10 mouse cellular contexts compared by ENCODE assay signal in the genomic region with DNA sequence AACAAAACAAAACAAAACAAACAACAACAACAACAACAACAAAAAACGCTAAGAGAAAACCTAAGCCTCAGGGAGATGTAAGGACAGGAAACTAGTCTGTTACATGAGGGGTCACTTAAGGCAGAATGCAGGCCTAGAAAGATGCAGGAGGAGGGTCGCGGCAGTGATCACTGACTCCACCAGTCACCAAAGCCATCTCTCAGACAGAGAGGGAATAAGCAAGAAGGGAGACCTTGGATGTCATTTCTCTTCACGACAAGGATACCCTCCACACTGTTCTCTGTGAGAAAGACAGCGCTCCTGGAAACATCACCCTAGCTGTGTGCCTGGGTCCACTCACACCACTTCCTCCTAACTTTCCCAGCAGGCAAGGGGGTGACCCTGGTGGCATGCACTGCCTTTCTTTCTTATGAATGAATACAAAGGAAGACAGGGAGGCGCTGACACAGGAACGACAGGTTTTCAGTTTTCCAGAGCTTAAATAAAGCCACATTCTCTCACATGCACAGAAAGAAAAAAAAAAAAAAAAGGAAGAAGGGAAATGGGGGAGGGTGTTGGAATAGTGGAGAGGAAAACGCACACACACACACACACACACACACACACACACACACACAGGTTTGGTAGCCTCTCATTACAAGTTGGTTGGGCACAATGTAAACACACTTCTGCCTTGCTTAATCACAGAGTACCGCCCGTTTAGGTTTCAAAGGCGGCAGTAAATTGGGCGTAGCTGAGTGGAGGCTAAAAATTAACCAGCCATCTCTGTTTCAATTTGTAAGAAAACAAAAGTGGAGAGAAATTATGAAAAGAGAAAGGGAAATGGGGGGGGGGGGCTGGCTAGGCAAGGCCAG. TPM values are rescaled to one million over a fixed set of nuclear protein-coding genes. Genes with fewer than 3 reads are reported as not detected.
A peak's percentile ranks its signal among the peaks of the same experiment; 100 is the strongest.
DNase-seq lines count a peak whose midpoint lies in the region; ATAC-seq and TF ChIP-seq lines count a peak whose summit lies in the region.
"Had no signal": no experiment of that assay in that cellular context is flagged by ENCODE, and none has a peak within 500 bp of the region (broad histone marks: within the 10 kb centered on the region; RNA-seq: fewer than 3 reads in every experiment).

No protein-coding gene starts in this region.

- H3K27ac ChIP-seq in heart, embryonic 13.5 days (replicated peaks): 0 out of 2 replicates have a peak overlapping the region, but pooled peaks have one; percentile 5
- H3K27ac ChIP-seq in heart, adult 2 months: no peak overlapping the region; the same call in 1 of the 2 replicates
- H3K27ac ChIP-seq in hindbrain, postnatal 0 days: peak overlapping the region; percentile 90
- no peak overlapping the region for H3K27ac ChIP-seq in midbrain, embryonic 13.5 days
- H3K27ac ChIP-seq: liver, embryonic 15.5 days had no signal

- intact Hi-C loops in heart, adult 2 months (cut with DNase I): no loop called here

- ATAC-seq in heart, embryonic 13.5 days (ENCODE audit: extremely low read depth, insufficient number of reproducible peaks, low FRiP score, low TSS enrichment): no peak
- no peak for ATAC-seq in hindbrain, postnatal 0 days
- ATAC-seq in midbrain, embryonic 13.5 days: no peak

- no peaks in the 10 kb centered on the region for H3K9me3 ChIP-seq in heart, embryonic 13.5 days
- H3K9me3 ChIP-seq in hindbrain, postnatal 0 days (ENCODE audit: low read length): no peaks in the 10 kb centered on the region
- H3K9me3 ChIP-seq in midbrain, embryonic 13.5 days: no peaks in the 10 kb centered on the region
- H3K9me3 ChIP-seq: liver, embryonic 15.5 days had no signal

- H3K36me3 ChIP-seq in heart, embryonic 13.5 days: peaks cover 24% of the 10 kb centered on the region
- H3K36me3 ChIP-seq in heart, adult 2 months (ENCODE audit: control insufficient read depth, insufficient read depth, low read length): no peaks in the 10 kb centered on the region
- H3K36me3 ChIP-seq in hindbrain, postnatal 0 days (ENCODE audit: insufficient read depth, low read length): no peaks in the 10 kb centered on the region
- no peaks in the 10 kb centered on the region for H3K36me3 ChIP-seq in midbrain, embryonic 13.5 days
- H3K36me3 ChIP-seq: liver, embryonic 15.5 days had no signal

- TF ChIP-seq POLR2A in heart, adult 2 months (IDR thresholded peaks at IDR 0.05; ENCODE audit: insufficient read depth, low read depth, low read length): no peak

- DNase-seq in heart, adult 2 months: no peak
- peak; percentile 65 for DNase-seq in Muller cell, postnatal 12 days (ENCODE audit: inconsistent ontology term)
- DNase-seq in hindbrain, postnatal 0 days (ENCODE audit: low spot score): no peak
- DNase-seq in spleen, postnatal 10 days (ENCODE audit: low spot score in 2 of 2): no peak
- no peak for DNase-seq in heart, adult 9 months (ENCODE audit: low spot score in 2 of 2)
- DNase-seq in cerebellum, adult 11 months: no peak
- DNase-seq: kidney, postnatal 4 days had no signal

- peaks cover 65% of the 10 kb centered on the region for H3K4me1 ChIP-seq in heart, embryonic 13.5 days
- H3K4me1 ChIP-seq in heart, adult 2 months (ENCODE audit: control insufficient read depth, insufficient read depth, low read length): peaks cover 11% of the 10 kb centered on the region
- H3K4me1 ChIP-seq in hindbrain, postnatal 0 days (ENCODE audit: insufficient read depth, low read length): peaks cover 8% of the 10 kb centered on the region
- peaks cover 53% of the 10 kb centered on the region for H3K4me1 ChIP-seq in midbrain, embryonic 13.5 days (replicated peaks)

- H3K4me2 ChIP-seq in heart, embryonic 13.5 days: no peak overlapping the region
- peak overlapping the region; percentile 50 for H3K4me2 ChIP-seq in hindbrain, postnatal 0 days (ENCODE audit: low read depth, low read length)
- H3K4me2 ChIP-seq in midbrain, embryonic 13.5 days (replicated peaks): peak overlapping the region; percentile 49
- H3K4me2 ChIP-seq: liver, embryonic 15.5 days had no signal

- H3K27me3 ChIP-seq in heart, embryonic 13.5 days (replicated peaks): peaks cover 92% of the 10 kb centered on the region
- no peaks in the 10 kb centered on the region for H3K27me3 ChIP-seq in heart, adult 2 months (ENCODE audit: control insufficient read depth, insufficient read depth, low read length)
- no peaks in the 10 kb centered on the region for H3K27me3 ChIP-seq in hindbrain, postnatal 0 days (ENCODE audit: insufficient read depth, low read length)
- peaks cover 92% of the 10 kb centered on the region for H3K27me3 ChIP-seq in midbrain, embryonic 13.5 days

- no peak overlapping the region for H3K4me3 ChIP-seq in heart, embryonic 13.5 days
- H3K4me3 ChIP-seq in heart, adult 2 months: no peak overlapping the region
- peak overlapping the region; percentile 41 for H3K4me3 ChIP-seq in hindbrain, postnatal 0 days (ENCODE audit: low read length)
- H3K4me3 ChIP-seq in midbrain, embryonic 13.5 days (replicated peaks): peak overlapping the region; percentile 31
- H3K4me3 ChIP-seq: liver, embryonic 15.5 days had no signal

- TF ChIP-seq CTCF in heart, adult 2 months (IDR thresholded peaks at IDR 0.05): no peak
- TF ChIP-seq CTCF in hindbrain, postnatal 0 days (IDR thresholded peaks at IDR 0.05; ENCODE audit: low read depth): no peak

- 45% methylated on average over 12 of the region's 12 CpGs for WGBS in heart, embryonic 13.5 days
- 56% methylated on average over 12 of the region's 12 CpGs for WGBS in heart, adult 2 months
- 34% methylated on average over 12 of the region's 12 CpGs for WGBS in hindbrain, postnatal 0 days
- 37% methylated on average over 12 of the region's 12 CpGs for WGBS in midbrain, embryonic 13.5 days

- peaks cover 2% of the 10 kb centered on the region; the same call in 1 of the 2 replicates for H3K79me2 ChIP-seq in heart, adult 2 months (replicated peaks; ENCODE audit: control insufficient read depth, insufficient read depth, low read length)

- TF ChIP-seq EP300 in heart, adult 2 months (IDR thresholded peaks at IDR 0.05; ENCODE audit: insufficient read depth, low read depth, low read length): no peak

- no peak overlapping the region for H3K9ac ChIP-seq in heart, embryonic 13.5 days
- H3K9ac ChIP-seq in heart, adult 2 months (ENCODE audit: low read depth, low read length): no peak overlapping the region
- peak overlapping the region; percentile 57 for H3K9ac ChIP-seq in hindbrain, postnatal 0 days (replicated peaks; ENCODE audit: low read length)
- 0 out of 2 replicates have a peak overlapping the region, but pooled peaks have one; percentile 28 for H3K9ac ChIP-seq in midbrain, embryonic 13.5 days (replicated peaks)
- H3K9ac ChIP-seq: liver, embryonic 15.5 days had no signal

RNA-seq across cellular contexts. Expression of a gene that starts 29.8 kb away (rescaled TPM):
- polyA plus RNA-seq in heart, embryonic 13.5 days (2015; fragmentation: Nextera tagmentation; extraction: Ambion mirVana): 10.0 and 11.7 TPM in 2 replicates
- total RNA-seq in heart, adult 2 months (2021): 100 to 1,000 TPM; 274 to 297 TPM
- polyA plus RNA-seq in heart, adult 2 months (2012; rRNA removed): 49.0 and 68.7 TPM in 2 replicates
- total RNA-seq in hindbrain, postnatal 0 days (2014; rRNA removed): 90.4 and 92.5 TPM in 2 replicates
- 123 and 126 TPM in 2 replicates for polyA plus RNA-seq in hindbrain, postnatal 0 days (2015; fragmentation: Nextera tagmentation; extraction: Ambion mirVana)
- polyA plus RNA-seq in midbrain, embryonic 13.5 days (2015; fragmentation: Nextera tagmentation; extraction: Ambion mirVana): 22.4 and 28.4 TPM in 2 replicates

RNA-seq across cellular contexts. Expression of a gene that starts 47.5 kb away (rescaled TPM):
- 7.8 and 8.9 TPM in 2 replicates for polyA plus RNA-seq in heart, embryonic 13.5 days (2015; fragmentation: Nextera tagmentation; extraction: Ambion mirVana)
- under 1 TPM in 1 of 2 experiments, not detected in 1; 0.55 TPM for total RNA-seq in heart, adult 2 months (2021)
- polyA plus RNA-seq in heart, adult 2 months (2012; rRNA removed): 0.70 TPM in 1 of 2 replicates, not detected in the other
- 1.2 TPM in 1 of 2 replicates, not detected in the other for total RNA-seq in hindbrain, postnatal 0 days (2014; rRNA removed)
- 1.1 and 1.7 TPM in 2 replicates for polyA plus RNA-seq in hindbrain, postnatal 0 days (2015; fragmentation: Nextera tagmentation; extraction: Ambion mirVana)
- 1.3 and 1.9 TPM in 2 replicates for polyA plus RNA-seq in midbrain, embryonic 13.5 days (2015; fragmentation: Nextera tagmentation; extraction: Ambion mirVana)

RNA-seq across cellular contexts. Expression of a gene that starts 52.3 kb away (rescaled TPM):
- polyA plus RNA-seq in heart, embryonic 13.5 days (2015; fragmentation: Nextera tagmentation; extraction: Ambion mirVana): 6.3 and 6.6 TPM in 2 replicates
- total RNA-seq in heart, adult 2 months (2021): 10 to 100 TPM; 11.2 to 12.3 TPM
- polyA plus RNA-seq in heart, adult 2 months (2012; rRNA removed): 6.1 and 7.6 TPM in 2 replicates
- total RNA-seq in hindbrain, postnatal 0 days (2014; rRNA removed): 6.6 and 7.2 TPM in 2 replicates
- 12.3 and 12.5 TPM in 2 replicates for polyA plus RNA-seq in hindbrain, postnatal 0 days (2015; fragmentation: Nextera tagmentation; extraction: Ambion mirVana)
- 8.8 and 8.9 TPM in 2 replicates for polyA plus RNA-seq in midbrain, embryonic 13.5 days (2015; fragmentation: Nextera tagmentation; extraction: Ambion mirVana)

Comparison
In these comparisons a context has a peak if more than half of its experiments do, and no peak if none do; other contexts are left out.
1. H3K27ac ChIP-seq: peak in heart, embryonic 13.5 days (single experiment) and hindbrain, postnatal 0 days (single experiment); none in heart, adult 2 months (single experiment) and midbrain, embryonic 13.5 days (single experiment).
2. H3K4me3 ChIP-seq: peak in hindbrain, postnatal 0 days (single experiment) and midbrain, embryonic 13.5 days (single experiment); none in heart, embryonic 13.5 days (single experiment) and heart, adult 2 months (single experiment).
3. H3K9ac ChIP-seq: peak in hindbrain, postnatal 0 days (single experiment) and midbrain, embryonic 13.5 days (single experiment); none in heart, embryonic 13.5 days (single experiment) and heart, adult 2 months (single experiment).